Mouse (Mus musculus): ENCODE measurements around the gene Tmem63b. TPM values are rescaled to one million over a fixed set of nuclear protein-coding genes. Genes with fewer than 3 reads are reported as not detected.

Gene Tmem63b
- total RNA-seq, 2 experiments from 2014 or later: 165 to 176 TPM

GRCm38 (mm10) chr17:45726249-45726648 lies 39.5 kb upstream of the Tmem63b start:
- H3K27ac ChIP-seq: no peak overlapping the region
- no peak for DNase-seq (ENCODE audit: low spot score in 2 of 2)
- no peak overlapping the region for H3K4me3 ChIP-seq
- no peak for TF ChIP-seq CTCF (conservative IDR thresholded peaks at IDR 0.05)

GRCm38 (mm10) chr17:45724574-45724921 lies 37.8 kb upstream of the Tmem63b start:
- TF ChIP-seq CTCF (conservative IDR thresholded peaks at IDR 0.05): no peak; the same call in 1 of the 2 replicates
- no peak for DNase-seq (ENCODE audit: low spot score in 2 of 2)
- Histone ChIP-seq H3K27ac (no peak overlapping the region), H3K4me3 (no peak overlapping the region)

- TF ChIP-seq CTCF (conservative IDR thresholded peaks at IDR 0.05): peak; percentile 97
- H3K4me3 ChIP-seq: peak overlapping the region; percentile 57
- peak; percentile 75 to 85 for DNase-seq (ENCODE audit: low spot score in 2 of 2)
- peak overlapping the region; percentile 77 for H3K27ac ChIP-seq
Measured at GRCm38 (mm10) chr17:45723732-45724573, 37.2 kb upstream of the Tmem63b start.

GRCm38 (mm10) chr17:45718323-45718722 lies 31.6 kb upstream of the Tmem63b start:
- H3K4me3 ChIP-seq: no peak overlapping the region
- peak; percentile 96 for TF ChIP-seq CTCF (conservative IDR thresholded peaks at IDR 0.05)
- H3K27ac ChIP-seq: no peak overlapping the region
- peak; percentile 77 to 84 for DNase-seq (ENCODE audit: low spot score in 2 of 2)

- DNase-seq (ENCODE audit: low spot score in 2 of 2): no peak
- TF ChIP-seq CTCF (conservative IDR thresholded peaks at IDR 0.05): no peak
- Histone ChIP-seq H3K4me3 (no peak overlapping the region), H3K27ac (no peak overlapping the region)
Measured at GRCm38 (mm10) chr17:45711525-45711924, 24.8 kb upstream of the Tmem63b start.

- no peak for TF ChIP-seq CTCF (conservative IDR thresholded peaks at IDR 0.05)
- Histone ChIP-seq H3K4me3 (no peak overlapping the region), H3K27ac (no peak overlapping the region)
- DNase-seq (ENCODE audit: low spot score in 2 of 2): no peak
Measured at GRCm38 (mm10) chr17:45710407-45710806, 23.7 kb upstream of the Tmem63b start.

- Histone ChIP-seq H3K4me3 (no peak overlapping the region), H3K27ac (no peak overlapping the region)
- no peak for TF ChIP-seq CTCF (conservative IDR thresholded peaks at IDR 0.05)
- DNase-seq (ENCODE audit: low spot score in 2 of 2): no peak
Measured at GRCm38 (mm10) chr17:45709829-45710228, 23.1 kb upstream of the Tmem63b start.

GRCm38 (mm10) chr17:45708179-45708578 lies 21.5 kb upstream of the Tmem63b start:
- Histone ChIP-seq H3K4me3 (no peak overlapping the region), H3K27ac (no peak overlapping the region)
- TF ChIP-seq CTCF (conservative IDR thresholded peaks at IDR 0.05): no peak
- DNase-seq (ENCODE audit: low spot score in 2 of 2): no peak

GRCm38 (mm10) chr17:45707376-45707775 lies 20.7 kb upstream of the Tmem63b start:
- no peak for DNase-seq (ENCODE audit: low spot score in 2 of 2)
- Histone ChIP-seq H3K4me3 (no peak overlapping the region), H3K27ac (no peak overlapping the region)
- no peak for TF ChIP-seq CTCF (conservative IDR thresholded peaks at IDR 0.05)

- no peak for TF ChIP-seq CTCF (conservative IDR thresholded peaks at IDR 0.05)
- Histone ChIP-seq H3K27ac (no peak overlapping the region), H3K4me3 (no peak overlapping the region)
- no peak for DNase-seq (ENCODE audit: low spot score in 2 of 2)
Measured at GRCm38 (mm10) chr17:45706796-45707195, 20.1 kb upstream of the Tmem63b start.

- no peak for DNase-seq (ENCODE audit: low spot score in 2 of 2)
- Histone ChIP-seq H3K4me3 (no peak overlapping the region), H3K27ac (no peak overlapping the region)
- no peak for TF ChIP-seq CTCF (conservative IDR thresholded peaks at IDR 0.05)
Measured at GRCm38 (mm10) chr17:45703187-45703586, 16.5 kb upstream of the Tmem63b start.

GRCm38 (mm10) chr17:45702254-45702653 lies 15.5 kb upstream of the Tmem63b start:
- H3K27ac ChIP-seq: peak overlapping the region; percentile 10; the same call in 1 of the 2 replicates
- TF ChIP-seq CTCF (conservative IDR thresholded peaks at IDR 0.05): no peak
- no peak overlapping the region for H3K4me3 ChIP-seq
- no peak for DNase-seq (ENCODE audit: low spot score in 2 of 2)

GRCm38 (mm10) chr17:45701236-45701591 lies 14.5 kb upstream of the Tmem63b start:
- no peak overlapping the region for H3K27ac ChIP-seq
- no peak for DNase-seq (ENCODE audit: low spot score in 2 of 2)
- no peak for TF ChIP-seq CTCF (conservative IDR thresholded peaks at IDR 0.05)
- H3K4me3 ChIP-seq: no peak overlapping the region

Data from layer of hippocampus, adult 2 months (tissue).